Mouse (Mus musculus) ES-Bruce4 (cell line): ENCODE results near the gene Agpat4. TPM values are rescaled to one million over a fixed set of nuclear protein-coding genes. Genes with fewer than 3 reads are reported as not detected.
A peak's percentile ranks its signal among the peaks of the same experiment; 100 is the strongest.

Source experiments
- H3K27ac ChIP-seq: 2 replicates; pipeline ENCODE4 v1.5.1; 2012; ENCODE audit warnings: low read length, inconsistent platforms; ENCODE audit not compliant: insufficient read depth
- H3K27me3 ChIP-seq: 2 replicates; pipeline ENCODE4 v1.6.1; 2012; ENCODE audit warnings: mild to moderate bottlenecking, low read length, inconsistent platforms; ENCODE audit not compliant: control insufficient read depth, poor library complexity, insufficient read depth, severe bottlenecking
- H3K36me3 ChIP-seq: 2 replicates; pipeline ENCODE4 v1.6.1; 2012; ENCODE audit warnings: inconsistent platforms, mild to moderate bottlenecking, low read length, moderate library complexity; ENCODE audit not compliant: control insufficient read depth, poor library complexity, insufficient read depth, severe bottlenecking
- H3K4me1 ChIP-seq: one replicate; pipeline ENCODE4 v1.8.1; 2011; ENCODE audit warnings: low read length; ENCODE audit not compliant: control insufficient read depth, insufficient read depth
- H3K4me3 ChIP-seq: 2 replicates; pipeline ENCODE4 v1.5.1; 2011; ENCODE audit warnings: low read depth, mild to moderate bottlenecking, low read length
- H3K9ac ChIP-seq: 2 replicates; pipeline ENCODE4 v1.6.1; 2012; ENCODE audit warnings: low read depth, mild to moderate bottlenecking, inconsistent platforms; ENCODE audit not compliant: poor library complexity, severe bottlenecking
- H3K9me3 ChIP-seq: replicated peaks from 2 replicates; pipeline ENCODE4 v1.6.1; 2012; ENCODE audit warnings: mild to moderate bottlenecking, low read length, inconsistent platforms; ENCODE audit not compliant: control insufficient read depth, poor library complexity, insufficient read depth, severe bottlenecking
- CTCF ChIP-seq: IDR thresholded peaks from one replicate; pipeline ENCODE4 v1.8.1; 2011; ENCODE audit warnings: low read depth, low read length
- EP300 ChIP-seq: IDR thresholded peaks from 2 replicates; pipeline ENCODE4 v1.6.1; 2011; ENCODE audit warnings: low read depth, low read length; ENCODE audit not compliant: insufficient read depth
- POLR2A ChIP-seq: IDR thresholded peaks from one replicate; pipeline ENCODE4 v1.8.1; 2011; ENCODE audit warnings: low read length; ENCODE audit not compliant: insufficient read depth
- polyA plus RNA-seq: library from polyadenylated mRNA; stranded (reverse); fragments of >200 nt; gene quantifications from 2 replicates; pipeline ENCODE4 v1.2.4, GENCODE M21; 2011; ENCODE audit warnings: low read depth; ENCODE audit not compliant: missing spikeins, insufficient read depth, insufficient read length

Gene Agpat4
- polyA plus RNA-seq, 1 experiment: 80.4 TPM

DNA sequence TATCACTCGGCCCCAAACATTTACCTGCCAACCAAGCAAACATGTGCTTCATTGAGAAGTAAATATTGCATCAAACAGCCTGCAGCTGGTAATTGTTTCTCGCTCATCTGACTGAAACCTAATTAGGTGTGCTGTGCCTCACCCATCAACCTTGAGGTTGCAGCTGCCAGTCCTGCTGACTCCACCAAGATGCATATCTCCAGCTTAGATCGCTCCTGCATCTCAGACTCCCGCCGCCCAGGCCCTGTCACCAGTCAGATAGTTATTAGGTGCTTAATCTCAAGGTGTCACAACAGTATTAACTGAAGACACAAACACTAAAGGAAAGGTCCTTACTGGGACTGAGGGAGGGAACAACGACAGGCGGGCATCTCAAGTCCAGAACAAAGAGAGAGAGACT lies 14.3 kb upstream of the Agpat4 start:
- Histone ChIP-seq H3K36me3 (no peaks in the 10 kb centered on the region), H3K4me3 (no peak overlapping the region), H3K27ac (no peak overlapping the region), H3K9ac (no peak overlapping the region), H3K9me3 (peaks cover 5% of the 10 kb centered on the region; the same call in 1 of the 2 replicates), H3K4me1 (peaks cover 2% of the 10 kb centered on the region), H3K27me3 (no peaks in the 10 kb centered on the region)
- TF ChIP-seq EP300 (no peak), POLR2A (no peak), CTCF (no peak)

DNA sequence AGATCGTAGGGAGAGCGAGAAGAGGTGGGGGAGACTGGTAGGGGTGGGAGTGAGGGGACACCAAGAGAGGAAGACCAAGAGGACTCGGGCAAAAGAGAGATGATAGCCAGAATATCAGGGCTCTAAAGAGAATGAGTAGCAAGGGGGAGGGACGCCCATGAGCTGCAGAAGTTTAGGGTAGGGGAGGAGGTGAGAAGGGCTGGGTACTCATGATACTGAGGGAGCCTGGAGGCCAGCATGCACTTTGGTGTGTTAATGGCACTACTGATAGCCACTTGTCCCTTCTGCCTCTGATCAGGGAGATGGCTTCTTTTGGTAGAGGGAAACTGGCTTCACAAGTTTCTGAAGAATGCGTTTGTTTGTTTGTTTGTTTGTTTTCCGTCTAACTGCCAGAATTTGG lies 13.8 kb upstream of the Agpat4 start:
- peaks cover 5% of the 10 kb centered on the region; the same call in 1 of the 2 replicates for H3K9me3 ChIP-seq

DNA sequence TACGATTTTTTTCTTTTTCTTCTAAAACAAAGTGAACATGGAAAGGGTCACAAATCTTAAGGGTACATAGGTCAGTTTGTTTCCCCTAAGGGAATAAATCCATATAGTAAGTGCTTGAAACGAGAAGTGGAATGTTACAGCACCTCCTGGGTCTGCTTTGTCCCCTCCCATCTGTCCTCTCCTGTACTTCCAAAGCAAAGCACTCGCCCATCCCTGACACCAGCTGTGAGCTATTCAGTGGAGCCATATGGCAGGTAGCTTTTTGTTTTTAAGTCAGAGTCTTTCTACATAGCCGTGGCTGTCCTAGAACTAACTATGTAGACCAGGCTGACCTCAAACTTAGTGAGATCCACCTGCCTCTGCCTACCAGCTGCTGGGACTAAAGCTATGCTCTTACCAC lies 12.2 kb upstream of the Agpat4 start:
- Histone ChIP-seq H3K36me3 (no peaks in the 10 kb centered on the region), H3K4me3 (no peak overlapping the region), H3K4me1 (peaks cover 6% of the 10 kb centered on the region), H3K9ac (no peak overlapping the region), H3K27ac (peak overlapping the region; percentile 19; the same call in 1 of the 2 replicates), H3K27me3 (no peaks in the 10 kb centered on the region), H3K9me3 (no peaks in the 10 kb centered on the region)
- no peak for TF ChIP-seq CTCF
- TF ChIP-seq POLR2A: no peak
- peak; percentile 93 for TF ChIP-seq EP300

More for the DNA sequence above, 13.8 kb upstream of the Agpat4 start:
- no peak overlapping the region for H3K4me3 ChIP-seq
- peaks cover 2% of the 10 kb centered on the region for H3K4me1 ChIP-seq
- TF ChIP-seq POLR2A (no peak), EP300 (no peak), CTCF (no peak)
- H3K9ac ChIP-seq: no peak overlapping the region
- H3K27ac ChIP-seq: no peak overlapping the region
- no peaks in the 10 kb centered on the region for H3K27me3 ChIP-seq
- H3K36me3 ChIP-seq: no peaks in the 10 kb centered on the region

DNA sequence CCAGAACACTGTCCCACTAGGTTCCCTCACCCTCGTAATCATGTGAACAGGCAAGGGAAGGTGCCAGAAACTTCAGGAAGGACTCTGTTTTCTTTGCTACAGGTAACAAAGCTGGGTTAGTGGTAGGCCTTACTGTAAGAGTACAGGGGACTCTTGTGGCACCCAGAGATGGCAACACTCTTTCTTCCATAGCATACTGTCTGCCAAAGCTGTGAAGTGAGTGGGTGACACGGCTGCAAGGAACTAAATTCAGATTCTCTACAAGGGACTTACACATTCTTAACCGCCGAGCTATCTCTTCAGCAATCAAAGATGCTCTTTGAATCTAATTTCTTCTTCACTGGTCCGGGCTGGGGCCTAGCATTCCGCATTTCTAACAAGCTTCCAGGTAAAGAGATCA lies 4.9 kb upstream of the Agpat4 start:
- Histone ChIP-seq H3K9ac (no peak overlapping the region), H3K9me3 (peaks cover 11% of the 10 kb centered on the region), H3K4me1 (peaks cover 4% of the 10 kb centered on the region), H3K27ac (no peak overlapping the region), H3K36me3 (no peaks in the 10 kb centered on the region), H3K4me3 (no peak overlapping the region), H3K27me3 (no peaks in the 10 kb centered on the region)
- TF ChIP-seq EP300 (no peak), CTCF (no peak), POLR2A (no peak)

DNA sequence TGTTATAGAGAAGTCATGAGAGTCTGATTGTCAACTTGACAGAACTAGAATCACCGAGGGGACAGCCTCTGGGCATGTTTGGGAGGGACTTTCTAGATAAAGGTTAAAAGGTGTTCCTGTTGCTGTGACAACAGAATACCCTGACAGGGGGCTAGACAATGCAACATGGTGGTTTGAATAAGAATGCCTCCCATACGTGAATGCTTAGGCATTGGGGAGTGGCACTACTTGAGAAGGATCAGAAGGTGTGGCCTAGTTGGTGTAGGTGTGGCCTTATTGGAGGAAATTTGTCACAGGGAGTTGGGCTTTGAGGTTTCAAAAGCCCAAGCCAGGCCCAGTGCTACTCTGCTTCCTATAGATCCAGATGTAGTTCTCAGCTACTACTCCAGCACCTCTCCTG lies 3.4 kb upstream of the Agpat4 start:
- Histone ChIP-seq H3K9ac (no peak overlapping the region), H3K36me3 (no peaks in the 10 kb centered on the region), H3K27ac (0 out of 2 replicates have a peak overlapping the region, but pooled peaks have one; percentile 39), H3K4me1 (peaks cover 2% of the 10 kb centered on the region), H3K4me3 (no peak overlapping the region), H3K27me3 (no peaks in the 10 kb centered on the region), H3K9me3 (peaks cover 11% of the 10 kb centered on the region)
- TF ChIP-seq EP300: no peak
- no peak for TF ChIP-seq POLR2A
- no peak for TF ChIP-seq CTCF

DNA sequence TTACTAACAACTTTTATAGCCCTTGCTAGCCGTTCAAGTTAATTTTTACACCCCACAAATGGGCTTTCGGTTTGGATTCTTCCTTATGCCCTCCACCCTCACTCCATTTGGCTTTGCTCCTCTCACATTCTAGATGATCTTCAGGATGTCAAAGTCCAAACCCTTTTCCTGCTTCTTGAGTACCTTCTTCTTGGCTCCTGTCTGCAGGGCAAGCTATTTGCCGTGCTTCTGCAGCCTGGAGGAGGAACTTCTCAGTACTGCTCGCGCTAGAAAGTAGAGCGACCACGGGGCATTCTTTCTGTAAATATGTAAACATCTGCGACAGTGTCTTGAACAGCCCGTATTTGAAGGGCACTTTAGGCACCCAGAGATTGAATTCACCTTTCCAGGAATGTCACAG lies 373 bp upstream of the Agpat4 start:
- no peak for TF ChIP-seq CTCF
- no peak for TF ChIP-seq POLR2A
- TF ChIP-seq EP300: no peak

More for the DNA sequence above, 373 bp upstream of the Agpat4 start:
- H3K4me3 ChIP-seq: peak overlapping the region; percentile 96
- no peaks in the 10 kb centered on the region for H3K36me3 ChIP-seq
- no peaks in the 10 kb centered on the region for H3K27me3 ChIP-seq
- peak overlapping the region; percentile 85 for H3K9ac ChIP-seq
- 0 out of 2 replicates have a peak overlapping the region, but pooled peaks have one; percentile 22 for H3K27ac ChIP-seq
- peaks cover 11% of the 10 kb centered on the region for H3K9me3 ChIP-seq
- H3K4me1 ChIP-seq: peaks cover 2% of the 10 kb centered on the region
